Mouse (Mus musculus) midbrain, embryonic 15.5 days (tissue): Measurements from ENCODE around the gene Bpifa5. TPM values are rescaled to one million over a fixed set of nuclear protein-coding genes. Genes with fewer than 3 reads are reported as not detected.

Source experiments
- ATAC-seq: fragments of 200-750 bp; cut with Nextera tagmentation; replicated peaks from 2 replicates; pipeline ENCODE4 v1.8.0; 2017; ENCODE audit warnings: moderate TSS enrichment
- H3K27ac ChIP-seq: fragments of 300-500 bp; sonication (generic); 2 replicates; pipeline ENCODE4 v1.5.1; 2015; ENCODE audit warnings: mild to moderate bottlenecking, inconsistent platforms
- H3K27me3 ChIP-seq: fragments of 300-500 bp; sonication (generic); replicated peaks from 2 replicates; pipeline ENCODE4 v1.6.1; 2015; ENCODE audit warnings: inconsistent platforms
- H3K36me3 ChIP-seq: fragments of 300-500 bp; sonication (generic); replicated peaks from 2 replicates; pipeline ENCODE4 v1.6.1; 2015; ENCODE audit warnings: inconsistent platforms
- H3K4me1 ChIP-seq: fragments of 300-500 bp; sonication (generic); 2 replicates; pipeline ENCODE4 v1.6.1; 2015; ENCODE audit warnings: inconsistent platforms
- H3K4me2 ChIP-seq: fragments of 300-500 bp; sonication (generic); 2 replicates; pipeline ENCODE4 v1.6.1; 2015; ENCODE audit warnings: inconsistent platforms, mild to moderate bottlenecking, moderate library complexity
- H3K4me3 ChIP-seq: fragments of 300-500 bp; sonication (generic); 2 replicates; pipeline ENCODE4 v1.5.1; 2015; ENCODE audit warnings: mild to moderate bottlenecking, inconsistent platforms
- H3K9ac ChIP-seq: fragments of 300-500 bp; sonication (generic); 2 replicates; pipeline ENCODE4 v1.6.1; 2015; ENCODE audit warnings: mild to moderate bottlenecking, inconsistent platforms
- H3K9me3 ChIP-seq: fragments of 300-500 bp; sonication (generic); 2 replicates; pipeline ENCODE4 v1.6.1; 2016; ENCODE audit warnings: inconsistent platforms
- WGBS: fragments of 180-500 bp; shearing (Covaris S2); methylation state at CpG from one replicate; pipeline ENCODE4 v1.1.7; 2015; ENCODE audit warnings: mixed read lengths; 5-methylcytosine and 5-hydroxymethylcytosine counted together
- polyA plus RNA-seq: library from polyadenylated mRNA; unstranded; fragments of >200 nt; fragmentation: Nextera tagmentation; extraction: Ambion mirVana; gene quantifications from 2 replicates; pipeline ENCODE4 v1.2.1, GENCODE M21; 2015

Bpifa5 gene
- polyA plus RNA-seq, 1 experiment from 2014 or later: not detected

DNA sequence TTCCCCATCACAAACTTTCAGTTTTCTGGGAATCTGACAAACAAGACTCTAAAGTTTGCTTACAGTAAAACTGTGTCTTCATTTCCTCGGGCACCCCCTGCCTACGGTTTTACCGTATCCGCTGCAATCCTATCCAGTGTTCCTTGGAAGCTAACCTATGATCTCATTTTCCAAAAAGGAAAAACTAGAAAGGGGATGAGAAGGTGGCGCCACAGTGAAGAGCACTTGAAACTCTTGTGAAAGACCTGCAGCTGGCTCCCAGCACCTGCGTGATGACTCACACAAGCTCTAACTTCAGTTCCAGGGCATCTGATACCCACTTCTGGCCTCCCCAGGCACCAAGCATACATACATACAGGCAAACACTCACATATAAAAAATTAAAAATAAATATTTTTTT lies 22.9 kb downstream of the Bpifa5 start:
- Histone ChIP-seq H3K9me3 (no peaks in the 10 kb centered on the region), H3K27me3 (no peaks in the 10 kb centered on the region), H3K4me2 (no peak overlapping the region), H3K9ac (no peak overlapping the region), H3K4me3 (no peak overlapping the region), H3K27ac (no peak overlapping the region), H3K4me1 (no peaks in the 10 kb centered on the region), H3K36me3 (no peaks in the 10 kb centered on the region)
- 88% methylated on average over 6 of the region's 6 CpGs for WGBS
- no peak for ATAC-seq

DNA sequence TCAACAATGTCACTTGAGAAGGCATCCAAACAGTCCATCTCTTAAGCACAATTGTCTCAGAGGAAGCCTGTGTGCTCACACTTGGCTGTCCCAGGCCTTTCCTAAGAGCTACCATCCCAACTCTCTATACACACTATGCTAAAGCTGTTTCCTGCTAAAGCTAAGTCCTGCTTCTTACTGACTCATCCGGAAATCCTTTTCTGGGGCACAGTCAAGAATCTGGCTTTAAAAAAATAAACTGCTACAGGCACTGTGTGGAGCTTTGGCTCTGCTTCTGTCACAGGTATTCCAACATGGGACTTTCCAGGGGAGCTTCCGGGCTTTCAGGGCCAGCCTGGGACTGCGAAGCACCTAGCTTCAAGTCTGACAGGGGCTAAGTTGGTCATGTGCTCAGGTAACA lies 23.3 kb downstream of the Bpifa5 start:
- H3K36me3 ChIP-seq: no peaks in the 10 kb centered on the region
- H3K9ac ChIP-seq: no peak overlapping the region
- 90% methylated on average over 3 of the region's 3 CpGs for WGBS
- no peaks in the 10 kb centered on the region for H3K4me1 ChIP-seq
- H3K27ac ChIP-seq: no peak overlapping the region
- H3K4me3 ChIP-seq: no peak overlapping the region
- H3K9me3 ChIP-seq: no peaks in the 10 kb centered on the region
- ATAC-seq: no peak
- H3K27me3 ChIP-seq: no peaks in the 10 kb centered on the region
- H3K4me2 ChIP-seq: no peak overlapping the region

DNA sequence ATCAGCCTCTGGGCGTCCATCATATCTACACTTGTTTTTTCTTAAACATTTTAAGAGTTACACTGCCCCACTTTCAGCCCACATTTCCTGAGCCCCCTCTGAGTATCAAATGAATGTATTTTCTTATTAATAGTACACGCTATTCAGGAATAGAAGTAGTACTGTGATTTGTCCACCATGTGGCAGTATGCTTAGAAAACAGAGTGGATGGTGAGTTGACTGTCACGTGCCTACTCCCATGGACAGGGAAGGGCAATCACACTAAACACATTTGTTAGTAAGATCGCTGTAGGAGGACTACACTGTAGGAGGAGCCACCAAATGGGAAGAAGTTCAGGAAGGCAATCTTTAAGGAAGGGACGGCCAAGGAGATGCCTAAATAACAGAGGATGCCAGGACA lies 25.1 kb downstream of the Bpifa5 start:
- no peaks in the 10 kb centered on the region for H3K36me3 ChIP-seq
- no peaks in the 10 kb centered on the region for H3K9me3 ChIP-seq
- no peak overlapping the region for H3K9ac ChIP-seq
- no peak overlapping the region for H3K4me2 ChIP-seq
- H3K27ac ChIP-seq: no peak overlapping the region
- no peaks in the 10 kb centered on the region for H3K4me1 ChIP-seq
- WGBS: 46% methylated on average over 5 of the region's 5 CpGs
- no peak overlapping the region for H3K4me3 ChIP-seq
- no peak for ATAC-seq
- no peaks in the 10 kb centered on the region for H3K27me3 ChIP-seq

DNA sequence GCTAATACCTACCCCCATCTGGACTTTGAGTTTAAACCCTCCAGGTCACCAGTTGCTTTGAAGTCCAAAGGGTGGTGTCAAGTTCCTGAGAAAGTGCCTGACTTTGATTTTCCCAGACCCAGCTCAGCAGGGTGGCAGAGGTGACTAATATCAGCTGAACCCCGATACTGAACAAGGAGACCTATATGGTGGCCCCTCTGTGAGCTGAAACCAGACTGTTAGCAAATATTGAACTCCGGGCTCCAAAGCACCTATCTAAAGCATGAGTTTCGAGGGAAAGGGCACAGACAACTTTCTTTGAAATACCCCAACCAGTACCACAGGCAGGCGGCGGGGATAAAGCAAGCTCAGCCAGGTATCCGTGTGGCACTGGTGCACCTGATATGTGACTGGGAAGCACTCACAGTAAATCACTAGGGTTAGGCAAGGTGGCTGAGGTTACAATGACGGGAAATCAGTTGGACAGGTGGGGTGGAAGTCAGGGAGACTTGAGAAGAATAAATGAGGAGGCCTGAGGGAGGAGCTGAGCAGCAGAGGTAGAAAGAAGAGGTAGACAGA lies 27.5 kb downstream of the Bpifa5 start:
- H3K9me3 ChIP-seq: no peaks in the 10 kb centered on the region
- H3K4me2 ChIP-seq: no peak overlapping the region
- H3K27me3 ChIP-seq: no peaks in the 10 kb centered on the region
- WGBS: 83% methylated on average over 7 of the region's 7 CpGs
- H3K36me3 ChIP-seq: no peaks in the 10 kb centered on the region
- H3K27ac ChIP-seq: no peak overlapping the region
- ATAC-seq: no peak
- no peak overlapping the region for H3K4me3 ChIP-seq
- H3K4me1 ChIP-seq: no peaks in the 10 kb centered on the region
- no peak overlapping the region for H3K9ac ChIP-seq

DNA sequence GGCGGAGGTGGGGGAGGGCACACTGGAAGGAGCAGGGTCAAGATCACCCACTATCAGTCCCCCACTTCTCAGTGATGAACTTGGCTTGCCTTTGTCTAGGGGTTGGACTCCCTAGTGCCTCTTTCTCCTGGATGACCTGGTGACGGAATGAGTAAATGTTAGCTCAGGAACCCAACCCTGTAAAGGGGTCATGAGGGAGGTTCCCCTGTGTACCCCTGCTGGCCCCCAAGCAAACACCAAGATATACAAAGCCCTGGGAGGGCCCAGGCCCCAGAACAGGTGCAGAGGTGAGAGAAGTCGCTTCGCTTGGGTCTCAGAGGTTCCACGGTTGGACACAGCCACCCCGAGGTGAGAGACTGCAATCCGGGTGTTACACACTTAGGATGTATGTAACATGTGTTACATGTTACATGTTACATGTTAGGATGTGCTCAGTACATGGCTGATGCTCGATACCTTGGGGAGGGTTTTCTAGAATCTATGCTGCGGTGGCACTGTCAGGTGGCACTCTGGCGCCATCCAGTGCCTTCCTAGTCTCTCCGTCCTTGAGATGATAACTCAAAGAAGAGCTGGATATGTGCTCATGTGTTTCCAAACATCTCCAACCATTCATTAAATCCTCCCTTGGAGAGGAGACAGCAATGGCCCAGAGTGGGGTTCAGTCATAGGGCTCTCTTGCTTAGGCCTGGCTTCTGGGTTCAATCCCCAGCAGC lies 28.3 kb downstream of the Bpifa5 start, which contains the start of gene Bpifb1:
TSS of gene Bpifb1 (plus strand) at position 273 of the 713 bp plus-strand sequence.
- no peak within 1 kb of the TSS for H3K9ac ChIP-seq
- no peak within 1 kb of the TSS for H3K4me3 ChIP-seq
- H3K4me1 ChIP-seq: no peaks in the 10 kb centered on the region
- no peak within 1 kb of the TSS for H3K4me2 ChIP-seq
- ATAC-seq: no peak
- WGBS: 82% methylated on average over 11 of the region's 11 CpGs
- H3K9me3 ChIP-seq: no peaks in the 10 kb centered on the region
- H3K27me3 ChIP-seq: no peaks in the 10 kb centered on the region
- no peak within 1 kb of the TSS for H3K27ac ChIP-seq
- H3K36me3 ChIP-seq: no peaks in the 10 kb centered on the region

DNA sequence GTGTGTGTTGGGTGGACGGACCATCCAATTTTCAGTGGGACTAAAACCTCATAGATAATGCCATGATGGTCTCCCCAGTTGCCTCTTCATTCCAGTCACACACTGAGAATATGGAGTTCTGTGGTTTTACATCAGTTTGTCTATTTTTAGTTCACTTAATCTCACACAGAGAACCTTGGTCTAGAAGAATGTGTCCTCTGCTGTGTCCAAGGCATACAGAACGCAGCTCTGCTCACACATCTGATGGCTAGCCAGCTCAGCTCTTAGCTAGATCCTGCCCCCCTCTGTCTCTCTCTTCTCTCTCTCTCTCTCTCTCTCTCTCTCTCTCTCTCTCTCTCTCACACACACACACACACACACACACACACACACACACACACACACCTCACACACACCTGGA lies 29.7 kb downstream of the Bpifa5 start:
- Histone ChIP-seq H3K4me3 (no peak overlapping the region), H3K36me3 (no peaks in the 10 kb centered on the region), H3K27me3 (no peaks in the 10 kb centered on the region), H3K4me1 (no peaks in the 10 kb centered on the region), H3K9me3 (no peaks in the 10 kb centered on the region), H3K9ac (no peak overlapping the region), H3K27ac (no peak overlapping the region), H3K4me2 (no peak overlapping the region)
- no peak for ATAC-seq
- 82% methylated on average over 2 of the region's 2 CpGs for WGBS

DNA sequence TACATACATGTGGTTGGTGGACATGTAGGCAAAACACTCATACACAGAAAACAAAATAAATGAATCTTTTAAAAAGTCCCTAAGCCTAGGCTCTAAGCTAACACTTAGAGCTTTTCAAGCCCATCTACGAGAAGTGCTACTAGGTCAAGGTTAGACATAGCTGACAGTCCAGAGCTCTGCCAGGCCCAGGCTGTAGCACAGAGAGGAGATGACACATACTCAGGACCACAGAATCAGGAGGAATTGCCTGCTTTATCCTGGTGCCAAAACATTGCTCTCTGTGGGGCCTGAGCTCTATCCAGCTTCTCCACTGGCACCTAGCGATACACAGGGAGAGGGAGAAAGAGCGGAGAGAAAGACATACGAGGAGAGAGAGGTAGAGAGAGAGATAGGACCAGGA lies 30.7 kb downstream of the Bpifa5 start:
- ATAC-seq: no peak
- Histone ChIP-seq H3K4me1 (no peaks in the 10 kb centered on the region), H3K9me3 (no peaks in the 10 kb centered on the region), H3K4me3 (no peak overlapping the region), H3K36me3 (no peaks in the 10 kb centered on the region), H3K4me2 (no peak overlapping the region), H3K27me3 (no peaks in the 10 kb centered on the region), H3K27ac (no peak overlapping the region), H3K9ac (no peak overlapping the region)
- 88% methylated on average over 4 of the region's 4 CpGs for WGBS

DNA sequence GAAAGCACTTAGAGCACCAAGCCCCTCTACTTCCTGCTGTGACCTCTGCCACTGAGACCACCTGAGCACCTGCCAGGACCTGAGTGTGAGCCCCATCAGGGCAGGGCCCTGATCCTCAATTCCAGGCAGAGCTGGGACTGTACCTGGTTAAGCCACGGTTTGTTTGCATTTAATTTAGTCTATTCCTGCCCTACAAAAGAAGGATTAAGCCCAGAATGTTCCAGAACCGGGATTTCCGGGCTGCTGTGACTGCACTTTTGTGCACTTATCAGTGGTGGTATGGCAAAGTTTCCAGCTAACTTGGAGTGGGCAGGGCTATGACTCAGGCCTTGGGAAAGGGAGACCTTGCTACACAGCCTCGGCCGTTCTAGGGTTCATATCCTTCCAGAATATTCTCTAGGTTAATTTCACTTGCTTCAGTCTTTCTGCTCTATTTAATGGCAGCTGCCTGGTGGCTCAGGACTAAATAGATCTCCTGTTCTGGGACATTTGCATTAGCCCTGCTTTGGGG lies 31.6 kb downstream of the Bpifa5 start:
- Histone ChIP-seq H3K4me2 (no peak overlapping the region), H3K36me3 (no peaks in the 10 kb centered on the region), H3K4me3 (no peak overlapping the region), H3K9me3 (no peaks in the 10 kb centered on the region), H3K4me1 (no peaks in the 10 kb centered on the region), H3K27ac (no peak overlapping the region), H3K9ac (no peak overlapping the region), H3K27me3 (no peaks in the 10 kb centered on the region)
- ATAC-seq: no peak
- 68% methylated on average over 5 of the region's 5 CpGs for WGBS

DNA sequence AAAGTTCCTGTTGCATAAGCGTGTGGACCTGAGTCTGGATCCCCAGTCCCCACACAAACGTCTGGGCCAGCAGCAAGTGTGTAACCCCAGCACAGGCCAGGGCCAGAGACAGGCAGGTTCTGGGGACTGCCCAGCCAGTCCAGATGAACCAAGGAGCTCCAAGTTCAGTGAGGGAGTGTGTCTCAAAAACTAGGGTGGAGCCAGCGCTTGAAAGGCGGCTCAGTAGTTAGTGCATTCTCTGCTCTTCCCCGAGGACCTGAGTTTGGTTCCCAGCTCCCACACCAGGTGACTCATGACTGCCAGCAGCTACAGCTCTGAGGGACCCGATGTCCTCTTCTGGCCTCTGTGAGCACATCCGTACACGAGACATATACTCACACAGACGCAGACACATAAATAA lies 34.6 kb downstream of the Bpifa5 start:
- Histone ChIP-seq H3K4me3 (no peak overlapping the region), H3K36me3 (no peaks in the 10 kb centered on the region), H3K4me1 (no peaks in the 10 kb centered on the region), H3K27ac (no peak overlapping the region), H3K4me2 (no peak overlapping the region), H3K9me3 (no peaks in the 10 kb centered on the region), H3K9ac (no peak overlapping the region), H3K27me3 (no peaks in the 10 kb centered on the region)
- WGBS: 87% methylated on average over 9 of the region's 9 CpGs
- ATAC-seq: no peak

DNA sequence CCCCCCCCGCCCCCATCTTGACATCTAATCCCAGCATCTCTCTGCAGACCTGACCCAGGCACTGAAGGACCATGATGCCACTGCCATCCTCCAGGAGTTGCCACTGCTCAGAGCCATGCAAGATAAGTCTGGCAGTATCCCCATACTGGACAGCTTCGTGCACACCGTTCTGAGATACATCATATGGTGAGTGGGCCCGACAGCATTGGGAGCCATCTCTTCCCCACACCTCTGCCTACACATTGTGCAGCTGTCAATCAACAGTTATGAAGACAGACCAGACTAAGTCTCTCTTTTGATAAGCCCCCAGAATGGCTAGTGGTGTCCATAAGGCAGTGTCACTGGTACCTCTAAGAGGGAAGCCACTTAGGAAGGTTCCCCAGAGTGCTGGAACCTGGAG lies 42.2 kb downstream of the Bpifa5 start:
- no peak for ATAC-seq
- H3K27me3 ChIP-seq: no peaks in the 10 kb centered on the region; the same call in 1 of the 2 replicates
- H3K4me1 ChIP-seq: no peaks in the 10 kb centered on the region
- no peak overlapping the region for H3K4me2 ChIP-seq
- H3K9ac ChIP-seq: no peak overlapping the region
- 94% methylated on average over 4 of the region's 4 CpGs for WGBS
- H3K27ac ChIP-seq: no peak overlapping the region
- no peak overlapping the region for H3K4me3 ChIP-seq
- no peaks in the 10 kb centered on the region for H3K9me3 ChIP-seq
- no peaks in the 10 kb centered on the region for H3K36me3 ChIP-seq

DNA sequence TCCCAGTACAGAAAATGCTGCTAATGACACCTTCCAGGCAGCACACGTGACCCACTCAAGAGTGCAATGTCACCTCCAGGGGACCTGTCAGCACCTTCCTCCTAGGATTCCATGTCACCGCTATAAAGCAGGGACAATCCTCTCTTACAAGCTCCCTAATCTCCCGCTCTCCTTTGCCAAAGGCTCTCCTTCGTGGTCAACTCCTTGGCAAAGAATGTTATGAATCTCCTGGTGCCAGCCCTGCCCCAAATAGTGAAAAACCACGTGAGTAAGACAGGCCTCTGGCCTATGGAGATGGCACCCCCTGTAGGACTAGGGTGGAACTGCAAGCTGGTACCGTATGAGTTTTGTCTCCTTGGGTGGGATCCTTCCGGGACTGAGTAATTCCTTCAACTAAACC lies 44.5 kb downstream of the Bpifa5 start:
- Histone ChIP-seq H3K36me3 (no peaks in the 10 kb centered on the region), H3K9ac (no peak overlapping the region), H3K4me3 (no peak overlapping the region), H3K4me2 (no peak overlapping the region), H3K4me1 (peaks cover 8% of the 10 kb centered on the region; the same call in 1 of the 2 replicates), H3K9me3 (no peaks in the 10 kb centered on the region), H3K27ac (no peak overlapping the region), H3K27me3 (no peaks in the 10 kb centered on the region; the same call in 1 of the 2 replicates)
- ATAC-seq: no peak
- 65% methylated on average over 7 of the region's 7 CpGs for WGBS

DNA sequence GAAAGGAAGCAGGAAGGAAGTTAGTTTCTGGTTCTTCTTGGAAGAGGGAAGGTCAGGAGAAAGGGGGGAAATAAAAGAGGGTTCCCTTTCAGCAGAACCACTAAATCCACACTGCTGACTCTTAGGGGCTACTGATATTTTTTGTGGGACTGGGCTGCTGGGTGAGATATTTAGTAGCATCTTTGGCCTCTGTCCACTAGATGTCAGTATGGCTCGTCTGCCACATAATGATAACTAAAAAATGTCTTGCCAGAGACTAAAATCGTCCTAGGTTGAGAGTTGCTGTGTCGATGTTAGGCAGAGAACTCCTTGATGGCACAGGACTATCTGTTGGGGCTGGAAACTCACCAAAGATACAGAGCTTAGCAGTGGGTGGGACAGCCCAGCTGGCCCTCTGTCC lies 46.7 kb downstream of the Bpifa5 start:
- Histone ChIP-seq H3K27ac (no peak overlapping the region), H3K9ac (no peak overlapping the region), H3K36me3 (no peaks in the 10 kb centered on the region), H3K4me3 (no peak overlapping the region), H3K27me3 (no peaks in the 10 kb centered on the region; the same call in 1 of the 2 replicates), H3K9me3 (no peaks in the 10 kb centered on the region), H3K4me2 (no peak overlapping the region), H3K4me1 (peaks cover 8% of the 10 kb centered on the region; the same call in 1 of the 2 replicates)
- no peak for ATAC-seq
- 14% methylated on average over 3 of the region's 3 CpGs for WGBS

DNA sequence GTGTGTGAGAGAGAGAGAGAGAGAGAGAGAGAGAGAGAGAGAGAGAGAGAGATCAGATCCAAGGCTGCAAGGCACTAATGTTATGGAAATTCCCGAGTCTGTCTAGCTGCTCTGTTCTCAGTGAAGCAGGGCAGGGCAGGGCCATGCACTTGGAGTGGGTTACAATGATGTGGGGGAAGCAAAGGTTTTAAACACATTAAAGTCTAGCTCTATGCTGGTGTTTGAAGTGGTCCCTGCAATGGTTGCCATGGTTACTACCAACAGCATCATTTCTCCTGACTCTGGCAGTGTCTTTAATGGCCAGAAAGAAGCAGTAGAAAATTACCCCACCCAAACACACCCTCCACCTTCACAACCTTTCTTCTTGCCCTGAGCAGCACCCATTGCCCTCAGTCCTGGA lies 48.7 kb downstream of the Bpifa5 start:
- no peak overlapping the region for H3K27ac ChIP-seq
- ATAC-seq: peak; percentile 93
- no peak overlapping the region for H3K4me3 ChIP-seq
- H3K4me1 ChIP-seq: peaks cover 8% of the 10 kb centered on the region; the same call in 1 of the 2 replicates
- 17% methylated on average over 1 of the region's 1 CpGs for WGBS
- no peaks in the 10 kb centered on the region; the same call in 1 of the 2 replicates for H3K27me3 ChIP-seq
- H3K9me3 ChIP-seq: no peaks in the 10 kb centered on the region
- H3K4me2 ChIP-seq: no peak overlapping the region
- H3K9ac ChIP-seq: no peak overlapping the region
- H3K36me3 ChIP-seq: no peaks in the 10 kb centered on the region
